Mouse (Mus musculus) adrenal gland, postnatal 25 days (tissue): Measurements from ENCODE around the gene C1qc. TPM values are rescaled to one million over a fixed set of nuclear protein-coding genes. Genes with fewer than 3 reads are reported as not detected.

ENCODE experiments used
- DNase-seq: peaks from one replicate; pipeline ENCODE4 v3.0.0; 2021; ENCODE audit warnings: mixed read lengths
- long read RNA-seq: library from polyadenylated mRNA; stranded (forward); transcript quantifications from one replicate; pipeline ENCODE4 v2.0.0, GENCODE M21; 2021
- total RNA-seq: library from RNA; stranded (reverse); gene quantifications from 2 replicates; pipeline ENCODE4 v1.2.3, GENCODE M21; 2021

C1qc gene
- 18.2 and 22.5 TPM in 2 replicates for total RNA-seq
- long read RNA-seq, transcript C1qc-201 (3 exons, 1,203 nt), result major isoform, 42 of 60 reads
- long read RNA-seq, partial matches to known transcripts, result 1 of 60 reads
- long read RNA-seq, other reads (novel, unspliced or antisense), result 17 of 60 reads

- no peak for DNase-seq
Measured at GRCm38 (mm10) chr4:136892811-136893210, at the start of gene C1qc. C1qc (minus strand) TSS chr4:136893065.

GRCm38 (mm10) chr4:136937935-136938334 lies 45.1 kb upstream of the C1qc start:
- DNase-seq, result no peak

GRCm38 (mm10) chr4:136937344-136937743 lies 44.5 kb upstream of the C1qc start:
- no peak for DNase-seq

- DNase-seq, result no peak
Measured at GRCm38 (mm10) chr4:136934746-136935613, 42.1 kb upstream of the C1qc start.

GRCm38 (mm10) chr4:136930474-136930873 lies 37.6 kb upstream of the C1qc start:
- no peak for DNase-seq

- DNase-seq, result no peak
Measured at GRCm38 (mm10) chr4:136928928-136929327, 36.1 kb upstream of the C1qc start.

GRCm38 (mm10) chr4:136925804-136926203 lies 32.9 kb upstream of the C1qc start:
- DNase-seq, result no peak

- DNase-seq, result peak; percentile 77
Measured at GRCm38 (mm10) chr4:136924529-136924928, 31.7 kb upstream of the C1qc start.

GRCm38 (mm10) chr4:136919526-136919925 lies 26.7 kb upstream of the C1qc start:
- DNase-seq, result no peak

GRCm38 (mm10) chr4:136918834-136919233 lies 26.0 kb upstream of the C1qc start:
- no peak for DNase-seq

GRCm38 (mm10) chr4:136917165-136917524 lies 24.3 kb upstream of the C1qc start:
- DNase-seq, result no peak

- DNase-seq, result no peak
Measured at GRCm38 (mm10) chr4:136916359-136917164, 23.7 kb upstream of the C1qc start.

- DNase-seq, result no peak
Measured at GRCm38 (mm10) chr4:136912841-136913240, 20.0 kb upstream of the C1qc start.

GRCm38 (mm10) chr4:136911804-136912203 lies 18.9 kb upstream of the C1qc start:
- no peak for DNase-seq

GRCm38 (mm10) chr4:136911211-136911646 lies 18.4 kb upstream of the C1qc start:
- DNase-seq, result no peak

GRCm38 (mm10) chr4:136907809-136908208 lies 14.9 kb upstream of the C1qc start:
- DNase-seq, result no peak

- DNase-seq, result peak; percentile 60
Measured at GRCm38 (mm10) chr4:136907033-136907432, 14.2 kb upstream of the C1qc start.

- DNase-seq, result no peak
Measured at GRCm38 (mm10) chr4:136904767-136905539, 12.1 kb upstream of the C1qc start.

- DNase-seq, result no peak
Measured at GRCm38 (mm10) chr4:136899154-136899553, 6.3 kb upstream of the C1qc start.

GRCm38 (mm10) chr4:136898637-136899036 lies 5.8 kb upstream of the C1qc start, which contains the start of gene C1qa:
C1qa (minus strand) TSS chr4:136898803.
- DNase-seq, result no peak

- DNase-seq, result no peak
Measured at GRCm38 (mm10) chr4:136898084-136898598, 5.3 kb upstream of the C1qc start.

GRCm38 (mm10) chr4:136896461-136896860 lies 3.6 kb upstream of the C1qc start:
- DNase-seq, result no peak
